Mouse (Mus musculus) kidney, postnatal 0 days (tissue): ENCODE data around the gene C2cd3. TPM values are rescaled to one million over a fixed set of nuclear protein-coding genes. Genes with fewer than 3 reads are reported as not detected.

Experiments used
- ATAC-seq: fragments of 200-750 bp; cut with Nextera tagmentation; replicated peaks from 2 replicates; pipeline ENCODE4 v1.8.0; 2017; ENCODE audit warnings: low read depth, moderate number of reproducible peaks, moderate TSS enrichment, moderate library complexity; ENCODE audit not compliant: low FRiP score
- DNase-seq: peaks from one replicate; pipeline ENCODE4 v3.0.0-alpha.2; 2016; ENCODE audit warnings: low spot score
- H3K27ac ChIP-seq: fragments of 300-500 bp; sonication (generic); 2 replicates; pipeline ENCODE4 v1.5.1; 2014; ENCODE audit warnings: mild to moderate bottlenecking
- H3K27me3 ChIP-seq: fragments of 300-500 bp; sonication (generic); 2 replicates; pipeline ENCODE4 v1.6.1; 2014; ENCODE audit warnings: low read length, mixed read lengths; ENCODE audit not compliant: insufficient read depth
- H3K36me3 ChIP-seq: fragments of 300-500 bp; sonication (generic); 2 replicates; pipeline ENCODE4 v1.6.1; 2014; ENCODE audit warnings: low read length, mixed read lengths; ENCODE audit not compliant: insufficient read depth
- H3K4me1 ChIP-seq: fragments of 300-500 bp; sonication (generic); replicated peaks from 2 replicates; pipeline ENCODE4 v1.6.1; 2014; ENCODE audit warnings: antibody characterized with exemption, low read length, mixed read lengths; ENCODE audit not compliant: insufficient read depth
- H3K4me2 ChIP-seq: fragments of 300-500 bp; sonication (generic); 2 replicates; pipeline ENCODE4 v1.6.1; 2014; ENCODE audit warnings: mild to moderate bottlenecking, low read length, moderate library complexity, mixed read lengths
- H3K4me3 ChIP-seq: fragments of 300-500 bp; sonication (generic); replicated peaks from 2 replicates; pipeline ENCODE4 v1.5.1; 2014; ENCODE audit warnings: low read depth, low read length
- H3K9ac ChIP-seq: fragments of 300-500 bp; sonication (generic); 2 replicates; pipeline ENCODE4 v1.6.1; 2014; ENCODE audit warnings: low read depth, low read length
- H3K9me3 ChIP-seq: fragments of 300-500 bp; sonication (generic); replicated peaks from 2 replicates; pipeline ENCODE4 v1.6.1; 2016; ENCODE audit warnings: low read length, inconsistent platforms, mixed read lengths
- CTCF ChIP-seq: IDR thresholded peaks from 2 replicates; pipeline ENCODE4 v1.5.1; 2016; ENCODE audit warnings: antibody characterized with exemption, low read depth, mild to moderate bottlenecking, moderate library complexity
- WGBS: fragments of 180-500 bp; shearing (Covaris S2); extraction: QIAGEN DNeasy Blood & Tissue Kit; methylation state at CpG from one replicate; pipeline ENCODE4 v1.1.7; 2014; 5-methylcytosine and 5-hydroxymethylcytosine counted together
- polyA plus RNA-seq: library from polyadenylated mRNA; unstranded; fragments of >200 nt; fragmentation: Nextera tagmentation; extraction: Ambion mirVana; gene quantifications from 2 replicates; pipeline ENCODE4 v1.2.1, GENCODE M21; 2015

C2cd3 gene
- polyA plus RNA-seq, 1 experiment from 2014 or later, result 13.1 TPM

DNA sequence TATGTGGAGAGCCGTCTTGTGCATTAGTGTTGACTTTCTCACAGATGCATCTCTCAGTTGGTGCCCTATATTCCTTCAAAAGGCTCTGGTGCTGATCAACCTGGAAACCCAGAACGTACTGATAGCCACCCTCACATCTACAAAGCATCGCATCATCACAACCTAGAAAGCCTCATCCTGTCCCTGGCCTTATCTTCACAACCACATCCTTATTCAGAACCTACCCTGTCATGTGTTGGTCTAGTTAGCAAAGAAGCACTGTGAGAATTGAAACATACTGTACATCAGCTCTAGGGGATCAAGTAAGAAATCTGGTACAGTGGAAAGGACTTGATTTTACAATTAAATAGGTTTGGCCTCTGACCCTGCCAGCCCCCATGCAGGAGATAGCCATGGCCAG, 77.0 kb downstream of the C2cd3 start:
- H3K9me3 ChIP-seq, result no peaks in the 10 kb centered on the region
- no peaks in the 10 kb centered on the region for H3K27me3 ChIP-seq
- no peak for TF ChIP-seq CTCF
- H3K9ac ChIP-seq, result no peak overlapping the region
- ATAC-seq (no peak), DNase-seq (no peak)
- 95% methylated on average over 3 of the region's 3 CpGs for WGBS
- H3K4me3 ChIP-seq, result no peak overlapping the region
- H3K27ac ChIP-seq, result no peak overlapping the region
- H3K36me3 ChIP-seq, result peaks cover 62% of the 10 kb centered on the region
- no peaks in the 10 kb centered on the region for H3K4me1 ChIP-seq
- H3K4me2 ChIP-seq, result no peak overlapping the region

DNA sequence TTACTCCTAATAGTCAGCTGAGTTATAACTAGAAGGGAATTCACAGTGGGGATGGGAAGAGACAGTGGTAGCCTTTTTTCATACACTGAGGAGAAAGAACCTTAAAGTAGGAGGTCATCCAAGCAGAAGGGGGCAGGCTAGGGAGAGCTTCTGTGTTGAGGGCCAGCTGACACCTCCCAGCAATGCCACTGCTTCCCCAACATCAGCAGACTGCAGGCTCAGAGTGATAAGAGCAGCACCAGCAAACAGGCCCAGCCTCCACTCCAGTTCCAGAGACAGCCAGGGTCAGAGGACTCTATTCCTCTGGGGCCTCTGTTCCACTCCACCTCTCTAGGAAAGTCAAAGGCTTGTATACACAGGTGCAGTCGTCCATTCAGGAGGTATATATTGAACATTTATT, 86.1 kb downstream of the C2cd3 start:
- H3K36me3 ChIP-seq, result peaks cover 41% of the 10 kb centered on the region

DNA sequence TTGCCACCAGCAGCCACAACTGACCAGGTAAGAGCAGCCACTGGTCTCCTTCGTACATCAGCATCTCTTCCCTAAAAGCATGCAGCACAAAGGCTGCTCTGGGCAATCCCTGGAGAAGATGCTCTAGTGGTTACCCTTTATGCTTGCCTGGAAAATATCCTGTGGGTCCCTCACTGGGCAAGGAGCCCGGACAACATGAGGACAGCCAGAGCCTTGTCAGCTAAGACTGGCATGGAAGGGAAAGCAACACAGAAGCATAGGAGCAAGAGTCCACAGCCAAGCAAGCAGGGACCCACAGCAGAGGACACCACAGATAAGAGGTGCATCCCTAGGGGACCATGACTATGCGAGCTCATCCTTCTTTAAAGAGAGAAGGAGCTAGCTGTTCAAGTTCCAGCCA, 87.8 kb downstream of the C2cd3 start:
- peaks cover under 1% of the 10 kb centered on the region; the same call in 1 of the 2 replicates for H3K4me1 ChIP-seq
- no peak overlapping the region for H3K9ac ChIP-seq
- no peak for ATAC-seq
- H3K9me3 ChIP-seq, result no peaks in the 10 kb centered on the region
- no peak for TF ChIP-seq CTCF
- H3K36me3 ChIP-seq, result peaks cover 25% of the 10 kb centered on the region
- WGBS, result 94% methylated on average over 3 of the region's 3 CpGs
- H3K27ac ChIP-seq, result no peak overlapping the region
- no peak overlapping the region for H3K4me3 ChIP-seq
- no peak for DNase-seq
- no peaks in the 10 kb centered on the region for H3K27me3 ChIP-seq
- H3K4me2 ChIP-seq, result no peak overlapping the region

More for the DNA sequence above, 86.1 kb downstream of the C2cd3 start:
- WGBS, result 50% methylated on average over 1 of the region's 1 CpGs
- Histone ChIP-seq H3K4me1 (no peaks in the 10 kb centered on the region), H3K27ac (no peak overlapping the region), H3K4me3 (no peak overlapping the region), H3K27me3 (no peaks in the 10 kb centered on the region), H3K9me3 (no peaks in the 10 kb centered on the region), H3K4me2 (no peak overlapping the region), H3K9ac (no peak overlapping the region)
- no peak for TF ChIP-seq CTCF
- DNase-seq (no peak), ATAC-seq (no peak)

GRCm38 (mm10) chr7:100461621-100462151, 89.7 kb downstream of the C2cd3 start:
- no peak for ATAC-seq
- H3K27ac ChIP-seq, result no peak overlapping the region
- WGBS, result 74% methylated on average over 6 of the region's 6 CpGs
- no peaks in the 10 kb centered on the region for H3K9me3 ChIP-seq
- H3K4me1 ChIP-seq, result peaks cover 10% of the 10 kb centered on the region; the same call in 1 of the 2 replicates
- H3K9ac ChIP-seq, result no peak overlapping the region
- peaks cover 11% of the 10 kb centered on the region; the same call in 1 of the 2 replicates for H3K36me3 ChIP-seq
- no peaks in the 10 kb centered on the region for H3K27me3 ChIP-seq
- H3K4me2 ChIP-seq, result no peak overlapping the region
- no peak for TF ChIP-seq CTCF
- H3K4me3 ChIP-seq, result no peak overlapping the region
- DNase-seq, result no peak

GRCm38 (mm10) chr7:100463194-100463593, 91.2 kb downstream of the C2cd3 start:
- no peak for TF ChIP-seq CTCF
- H3K4me2 ChIP-seq, result no peak overlapping the region
- DNase-seq (no peak), ATAC-seq (no peak)
- H3K9me3 ChIP-seq, result no peaks in the 10 kb centered on the region
- no peak overlapping the region for H3K27ac ChIP-seq
- no peak overlapping the region for H3K4me3 ChIP-seq
- H3K4me1 ChIP-seq, result peaks cover 10% of the 10 kb centered on the region; the same call in 1 of the 2 replicates
- no peak overlapping the region for H3K9ac ChIP-seq
- H3K27me3 ChIP-seq, result no peaks in the 10 kb centered on the region
- peaks cover 10% of the 10 kb centered on the region; the same call in 1 of the 2 replicates for H3K36me3 ChIP-seq
- 72% methylated on average over 9 of the region's 9 CpGs for WGBS

DNA sequence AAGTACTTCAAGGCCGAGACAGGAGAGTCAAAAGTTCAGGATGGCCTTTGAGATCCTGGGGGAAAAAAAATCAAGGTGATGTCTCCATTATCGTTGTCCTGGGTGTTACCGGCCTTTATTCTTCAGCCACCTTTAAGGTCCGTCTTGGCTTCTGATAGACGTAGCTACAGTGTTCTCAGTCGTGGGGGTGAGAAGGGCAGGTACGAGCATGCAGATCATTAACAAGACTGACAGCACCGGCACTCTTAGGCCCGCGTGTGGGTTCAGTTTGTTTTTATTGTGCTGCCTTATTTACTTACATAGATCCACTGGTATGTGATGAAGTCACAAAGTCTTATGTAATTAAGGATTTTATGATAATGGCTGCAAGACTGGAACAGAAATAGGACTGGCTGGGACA, 91.7 kb downstream of the C2cd3 start:
- H3K4me3 ChIP-seq, result no peak overlapping the region
- ATAC-seq, result 0 out of 2 replicates have a peak, but pooled peaks have one; percentile 16
- no peaks in the 10 kb centered on the region for H3K27me3 ChIP-seq
- H3K4me1 ChIP-seq, result peaks cover 10% of the 10 kb centered on the region; the same call in 1 of the 2 replicates
- H3K4me2 ChIP-seq, result no peak overlapping the region
- peak; percentile 22 for DNase-seq
- H3K36me3 ChIP-seq, result peaks cover 10% of the 10 kb centered on the region; the same call in 1 of the 2 replicates
- H3K27ac ChIP-seq, result no peak overlapping the region
- no peak for TF ChIP-seq CTCF
- H3K9me3 ChIP-seq, result no peaks in the 10 kb centered on the region
- 52% methylated on average over 10 of the region's 10 CpGs for WGBS
- H3K9ac ChIP-seq, result no peak overlapping the region
